Mouse (Mus musculus): ENCODE results near the gene Got1.

GRCm38 (mm10) chr19:43502630-43503029 is 21.8 kb downstream of the Got1 start:
- TF ChIP-seq CTCF (IDR thresholded peaks at IDR 0.05; ENCODE audit: low read depth, low read length): no peak
- no peak for TF ChIP-seq GATA1 (IDR thresholded peaks at IDR 0.05; ENCODE audit: borderline replicate concordance, low read length)
